Mouse (Mus musculus): Measurements from ENCODE around the gene Lima1. TPM values are rescaled to one million over a fixed set of nuclear protein-coding genes. Genes with fewer than 3 reads are reported as not detected.
A peak's percentile ranks its signal among the peaks of the same experiment; 100 is the strongest.

The Lima1 gene
- polyA plus RNA-seq, 1 experiment from 2014 or later, result 19.9 TPM

DNA sequence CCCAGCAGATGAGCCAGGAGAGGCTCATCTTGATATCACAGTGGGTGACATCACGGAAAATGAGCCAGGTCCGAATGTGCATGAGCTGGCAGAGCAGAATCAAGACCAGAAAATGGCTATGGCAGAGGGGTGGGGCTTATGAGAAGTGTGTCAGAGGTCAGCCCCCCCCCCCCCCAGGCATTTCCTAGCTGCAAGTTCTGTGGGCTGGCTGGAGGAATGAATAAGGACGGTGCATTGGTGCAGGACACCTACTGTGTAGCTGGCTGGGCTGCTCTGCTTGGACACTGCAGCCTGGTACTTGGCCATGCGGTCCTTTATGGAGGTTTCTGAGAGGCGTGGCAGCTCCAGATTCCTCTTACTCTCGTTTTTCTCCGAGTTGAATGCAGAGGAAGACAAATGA, 69.1 kb downstream of the Lima1 start:
- no peaks in the 10 kb centered on the region for H3K27me3 ChIP-seq (ENCODE audit: control insufficient read depth, insufficient read depth, low read length)
- H3K4me1 ChIP-seq (ENCODE audit: control insufficient read depth, insufficient read depth, low read length), result peaks cover 32% of the 10 kb centered on the region
- H3K9me3 ChIP-seq (replicated peaks; ENCODE audit: control insufficient read depth, low read length), result no peaks in the 10 kb centered on the region
- no peak overlapping the region for H3K4me2 ChIP-seq (ENCODE audit: low read depth, low read length)
- H3K27ac ChIP-seq (ENCODE audit: low read length), result no peak overlapping the region
- H3K9ac ChIP-seq (ENCODE audit: low read length), result no peak overlapping the region
- ATAC-seq (replicated peaks; ENCODE audit: extremely low read depth, insufficient read depth, low FRiP score), result no peak
- WGBS, result 47% methylated on average over 7 of the region's 7 CpGs
- H3K36me3 ChIP-seq (ENCODE audit: control insufficient read depth, insufficient read depth), result peaks cover 11% of the 10 kb centered on the region
- no peak overlapping the region for H3K4me3 ChIP-seq (ENCODE audit: low read length)

DNA sequence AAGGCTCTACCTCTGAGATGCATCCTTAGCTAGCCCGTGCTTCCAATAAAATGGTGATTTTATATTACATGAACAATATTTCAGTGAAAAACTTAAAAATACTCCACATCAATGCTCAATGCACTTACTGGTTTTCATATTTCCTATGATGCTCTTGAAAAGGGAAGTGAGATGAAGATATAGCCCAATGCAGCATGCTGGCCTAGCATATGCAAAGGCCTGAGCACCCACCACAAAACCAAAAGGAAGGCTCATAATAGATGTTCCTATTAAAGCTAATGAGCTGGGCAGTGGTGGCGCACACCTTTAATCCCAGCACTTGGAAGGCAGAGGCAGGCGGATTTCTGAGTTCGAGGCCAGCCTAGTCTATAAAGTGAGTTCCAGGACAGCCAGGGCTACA, 69.6 kb downstream of the Lima1 start:
- Histone ChIP-seq H3K36me3 (ENCODE audit: control insufficient read depth, insufficient read depth) (peaks cover 11% of the 10 kb centered on the region), H3K4me1 (ENCODE audit: control insufficient read depth, insufficient read depth, low read length) (peaks cover 32% of the 10 kb centered on the region), H3K4me2 (ENCODE audit: low read depth, low read length) (no peak overlapping the region), H3K9me3 (replicated peaks; ENCODE audit: control insufficient read depth, low read length) (no peaks in the 10 kb centered on the region), H3K9ac (ENCODE audit: low read length) (no peak overlapping the region), H3K27ac (ENCODE audit: low read length) (no peak overlapping the region), H3K4me3 (ENCODE audit: low read length) (no peak overlapping the region), H3K27me3 (ENCODE audit: control insufficient read depth, insufficient read depth, low read length) (no peaks in the 10 kb centered on the region)
- ATAC-seq (replicated peaks; ENCODE audit: extremely low read depth, insufficient read depth, low FRiP score), result no peak
- WGBS, result 97% methylated on average over 4 of the region's 4 CpGs

DNA sequence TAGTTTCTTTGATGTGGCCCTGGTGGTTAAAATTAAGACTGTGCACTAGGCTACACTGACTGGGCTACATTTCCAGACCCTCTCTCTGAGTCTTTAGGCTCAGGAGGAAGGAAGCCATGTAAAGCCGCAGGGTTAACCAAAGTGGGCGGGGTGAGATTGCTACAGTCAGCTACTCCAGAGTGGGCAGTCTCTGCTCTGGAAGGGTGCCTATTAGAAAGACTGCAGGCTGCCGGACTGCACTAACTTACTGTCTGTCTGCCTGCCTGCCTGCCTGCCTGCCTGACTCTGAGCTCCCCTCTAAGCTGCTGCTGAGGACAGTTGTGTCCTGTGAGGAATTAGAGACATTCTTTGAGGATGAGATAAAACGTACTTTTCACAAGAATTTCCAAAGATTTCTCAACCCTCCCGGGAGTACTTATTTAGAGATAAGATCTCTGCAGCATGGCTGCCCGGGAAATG, 72.0 kb downstream of the Lima1 start:
- Histone ChIP-seq H3K36me3 (ENCODE audit: control insufficient read depth, insufficient read depth) (peaks cover 16% of the 10 kb centered on the region), H3K4me2 (ENCODE audit: low read depth, low read length) (peak overlapping the region; percentile 1; the same call in 1 of the 2 replicates), H3K9ac (ENCODE audit: low read length) (no peak overlapping the region), H3K27me3 (ENCODE audit: control insufficient read depth, insufficient read depth, low read length) (no peaks in the 10 kb centered on the region), H3K27ac (ENCODE audit: low read length) (peak overlapping the region; percentile 40), H3K9me3 (replicated peaks; ENCODE audit: control insufficient read depth, low read length) (no peaks in the 10 kb centered on the region), H3K4me1 (ENCODE audit: control insufficient read depth, insufficient read depth, low read length) (peaks cover 28% of the 10 kb centered on the region), H3K4me3 (ENCODE audit: low read length) (no peak overlapping the region)
- peak; percentile 72 for ATAC-seq (replicated peaks; ENCODE audit: extremely low read depth, insufficient read depth, low FRiP score)
- WGBS, result 11% methylated on average over 6 of the region's 6 CpGs

DNA sequence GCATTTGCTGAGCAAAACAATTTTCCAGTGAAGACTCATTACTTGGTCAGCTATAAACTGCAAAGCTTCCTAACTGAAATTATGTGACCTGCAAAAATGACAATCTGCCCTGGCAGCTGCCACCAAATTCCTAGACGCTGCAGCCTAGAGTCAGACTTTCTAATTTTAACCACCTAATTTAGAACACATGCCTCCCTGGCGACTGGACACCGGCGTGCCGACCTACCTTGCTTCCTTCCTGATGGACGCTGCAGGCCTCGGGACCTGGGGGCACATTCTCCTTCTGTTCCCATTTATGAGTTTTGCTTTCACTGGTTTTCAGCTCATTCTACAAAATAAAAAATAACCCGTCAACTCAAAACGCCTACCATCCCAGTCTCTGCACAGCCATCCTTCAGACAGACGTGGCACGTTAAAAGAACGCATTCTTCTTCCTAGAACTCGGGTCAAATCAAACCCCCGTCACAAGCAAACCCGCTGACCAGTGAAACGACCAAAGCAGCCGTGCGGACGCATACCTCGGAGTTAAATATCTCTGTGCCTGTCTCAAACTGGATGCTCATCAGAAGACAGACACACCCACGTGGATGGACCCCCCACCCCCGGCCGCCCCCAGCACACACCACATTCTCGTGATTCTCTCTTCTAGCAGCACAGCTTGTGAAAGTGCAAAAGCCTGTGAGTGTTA, 73.2 kb downstream of the Lima1 start:
- Histone ChIP-seq H3K27me3 (ENCODE audit: control insufficient read depth, insufficient read depth, low read length) (no peaks in the 10 kb centered on the region), H3K4me1 (ENCODE audit: control insufficient read depth, insufficient read depth, low read length) (peaks cover 18% of the 10 kb centered on the region), H3K36me3 (ENCODE audit: control insufficient read depth, insufficient read depth) (peaks cover 20% of the 10 kb centered on the region), H3K9ac (ENCODE audit: low read length) (peak overlapping the region; percentile 28; the same call in 1 of the 2 replicates), H3K9me3 (replicated peaks; ENCODE audit: control insufficient read depth, low read length) (no peaks in the 10 kb centered on the region), H3K27ac (ENCODE audit: low read length) (peak overlapping the region; percentile 83), H3K4me2 (ENCODE audit: low read depth, low read length) (peak overlapping the region; percentile 47), H3K4me3 (ENCODE audit: low read length) (peak overlapping the region; percentile 16; the same call in 1 of the 2 replicates)
- WGBS, result 36% methylated on average over 24 of the region's 24 CpGs
- 0 out of 2 replicates have a peak, but pooled peaks have one; percentile 37 for ATAC-seq (replicated peaks; ENCODE audit: extremely low read depth, insufficient read depth, low FRiP score)

DNA sequence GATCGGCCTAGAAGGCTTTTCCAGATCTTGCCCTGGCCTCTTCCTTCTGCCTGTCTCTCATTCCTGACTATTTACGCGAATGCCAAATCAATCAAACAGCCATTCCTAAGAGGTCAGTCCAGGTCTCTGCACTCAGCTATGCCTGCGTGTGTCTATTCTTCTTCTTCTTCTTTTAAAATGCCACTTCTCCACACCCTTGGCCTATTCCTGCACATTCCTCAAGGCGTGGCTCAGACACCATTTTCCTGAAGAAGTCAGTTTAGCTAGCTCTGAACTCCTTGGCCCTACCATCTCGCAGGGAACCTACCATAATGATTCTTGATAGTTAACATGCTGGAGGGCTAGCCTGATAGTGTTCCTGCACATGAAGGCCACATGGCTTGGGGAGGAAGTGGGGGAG, 75.5 kb downstream of the Lima1 start:
- Histone ChIP-seq H3K4me3 (ENCODE audit: low read length) (no peak overlapping the region), H3K27me3 (ENCODE audit: control insufficient read depth, insufficient read depth, low read length) (no peaks in the 10 kb centered on the region), H3K27ac (ENCODE audit: low read length) (no peak overlapping the region), H3K36me3 (ENCODE audit: control insufficient read depth, insufficient read depth) (peaks cover 19% of the 10 kb centered on the region), H3K9me3 (replicated peaks; ENCODE audit: control insufficient read depth, low read length) (no peaks in the 10 kb centered on the region), H3K4me2 (ENCODE audit: low read depth, low read length) (no peak overlapping the region), H3K9ac (ENCODE audit: low read length) (no peak overlapping the region), H3K4me1 (ENCODE audit: control insufficient read depth, insufficient read depth, low read length) (peaks cover 18% of the 10 kb centered on the region)
- WGBS, result 75% methylated on average over 6 of the region's 6 CpGs
- ATAC-seq (replicated peaks; ENCODE audit: extremely low read depth, insufficient read depth, low FRiP score), result no peak

DNA sequence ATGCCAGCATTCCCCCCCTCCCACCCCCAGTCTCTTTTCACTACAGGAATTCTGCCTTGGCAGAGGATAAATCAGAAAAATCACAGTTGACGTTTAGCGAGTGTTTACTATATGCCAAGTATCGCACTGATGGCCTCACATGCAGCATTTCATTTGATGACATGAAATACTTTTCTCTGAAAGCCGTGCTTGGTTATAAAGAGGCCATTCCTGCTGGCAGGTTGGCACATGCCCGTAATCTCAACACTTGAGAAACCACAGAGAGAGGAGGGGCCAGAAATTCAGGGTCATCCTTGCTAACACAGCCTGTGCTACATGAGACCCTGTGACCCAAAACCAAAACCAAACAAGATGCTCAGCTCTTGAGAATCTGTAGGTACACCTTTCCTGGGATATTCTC, 77.4 kb downstream of the Lima1 start:
- H3K36me3 ChIP-seq (ENCODE audit: control insufficient read depth, insufficient read depth), result peaks cover 23% of the 10 kb centered on the region

DNA sequence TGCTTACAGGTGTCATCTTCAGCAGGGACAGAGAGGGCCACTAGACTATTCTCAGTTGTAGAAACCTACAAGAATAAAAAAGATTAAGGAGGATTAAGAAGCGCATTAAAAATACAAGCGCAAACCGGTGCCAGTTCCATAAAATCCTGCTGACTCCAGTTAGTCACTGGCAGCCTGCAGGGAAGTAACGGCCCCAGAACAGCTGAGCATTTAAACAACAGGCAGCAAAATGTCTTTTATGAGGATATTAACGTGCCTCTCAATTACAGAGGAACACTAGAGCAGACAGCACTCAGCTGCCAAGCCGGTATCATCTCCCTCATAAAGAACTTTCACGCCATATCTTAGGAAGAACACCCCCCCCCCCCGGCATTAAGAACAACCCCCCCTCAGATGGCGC, 78.5 kb downstream of the Lima1 start:
- Histone ChIP-seq H3K27me3 (ENCODE audit: control insufficient read depth, insufficient read depth, low read length) (no peaks in the 10 kb centered on the region), H3K4me2 (ENCODE audit: low read depth, low read length) (no peak overlapping the region), H3K27ac (ENCODE audit: low read length) (no peak overlapping the region), H3K9ac (ENCODE audit: low read length) (no peak overlapping the region), H3K4me3 (ENCODE audit: low read length) (no peak overlapping the region), H3K9me3 (replicated peaks; ENCODE audit: control insufficient read depth, low read length) (no peaks in the 10 kb centered on the region), H3K36me3 (ENCODE audit: control insufficient read depth, insufficient read depth) (peaks cover 32% of the 10 kb centered on the region), H3K4me1 (ENCODE audit: control insufficient read depth, insufficient read depth, low read length) (peaks cover 3% of the 10 kb centered on the region; the same call in 1 of the 2 replicates)
- no peak for ATAC-seq (replicated peaks; ENCODE audit: extremely low read depth, insufficient read depth, low FRiP score)
- WGBS, result 82% methylated on average over 9 of the region's 9 CpGs

More for the DNA sequence above, 77.4 kb downstream of the Lima1 start:
- Histone ChIP-seq H3K9ac (ENCODE audit: low read length) (no peak overlapping the region), H3K27ac (ENCODE audit: low read length) (no peak overlapping the region), H3K4me1 (ENCODE audit: control insufficient read depth, insufficient read depth, low read length) (peaks cover 10% of the 10 kb centered on the region), H3K4me3 (ENCODE audit: low read length) (no peak overlapping the region), H3K27me3 (ENCODE audit: control insufficient read depth, insufficient read depth, low read length) (no peaks in the 10 kb centered on the region), H3K4me2 (ENCODE audit: low read depth, low read length) (no peak overlapping the region), H3K9me3 (replicated peaks; ENCODE audit: control insufficient read depth, low read length) (no peaks in the 10 kb centered on the region)
- WGBS, result 66% methylated on average over 5 of the region's 5 CpGs
- no peak for ATAC-seq (replicated peaks; ENCODE audit: extremely low read depth, insufficient read depth, low FRiP score)

DNA sequence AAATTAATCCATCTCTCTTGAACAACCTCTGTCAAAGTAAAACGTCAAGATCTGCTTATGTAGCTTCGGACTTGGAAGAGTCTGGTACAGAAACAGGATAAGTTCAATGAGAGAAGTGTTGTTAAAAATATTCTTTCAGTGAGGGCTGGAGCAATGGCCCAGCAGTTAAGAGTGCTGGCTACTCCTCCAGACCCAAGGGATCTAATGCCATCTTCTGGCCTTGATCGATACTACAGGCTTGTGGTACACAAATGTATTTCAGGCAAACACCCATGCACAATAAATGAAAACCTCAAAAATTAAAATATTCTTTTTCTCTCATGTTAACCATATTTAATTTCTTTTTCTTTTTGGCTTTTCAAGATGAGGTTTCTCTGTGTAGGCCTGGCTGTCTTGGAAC, 79.2 kb downstream of the Lima1 start:
- H3K4me3 ChIP-seq (ENCODE audit: low read length), result no peak overlapping the region
- H3K27me3 ChIP-seq (ENCODE audit: control insufficient read depth, insufficient read depth, low read length), result no peaks in the 10 kb centered on the region
- peaks cover 32% of the 10 kb centered on the region for H3K36me3 ChIP-seq (ENCODE audit: control insufficient read depth, insufficient read depth)
- H3K9me3 ChIP-seq (replicated peaks; ENCODE audit: control insufficient read depth, low read length), result no peaks in the 10 kb centered on the region
- H3K27ac ChIP-seq (ENCODE audit: low read length), result no peak overlapping the region
- no peak overlapping the region for H3K4me2 ChIP-seq (ENCODE audit: low read depth, low read length)
- no peak for ATAC-seq (replicated peaks; ENCODE audit: extremely low read depth, insufficient read depth, low FRiP score)
- H3K4me1 ChIP-seq (ENCODE audit: control insufficient read depth, insufficient read depth, low read length), result no peaks in the 10 kb centered on the region
- H3K9ac ChIP-seq (ENCODE audit: low read length), result no peak overlapping the region
- WGBS, result 79% methylated on average over 3 of the region's 3 CpGs

DNA sequence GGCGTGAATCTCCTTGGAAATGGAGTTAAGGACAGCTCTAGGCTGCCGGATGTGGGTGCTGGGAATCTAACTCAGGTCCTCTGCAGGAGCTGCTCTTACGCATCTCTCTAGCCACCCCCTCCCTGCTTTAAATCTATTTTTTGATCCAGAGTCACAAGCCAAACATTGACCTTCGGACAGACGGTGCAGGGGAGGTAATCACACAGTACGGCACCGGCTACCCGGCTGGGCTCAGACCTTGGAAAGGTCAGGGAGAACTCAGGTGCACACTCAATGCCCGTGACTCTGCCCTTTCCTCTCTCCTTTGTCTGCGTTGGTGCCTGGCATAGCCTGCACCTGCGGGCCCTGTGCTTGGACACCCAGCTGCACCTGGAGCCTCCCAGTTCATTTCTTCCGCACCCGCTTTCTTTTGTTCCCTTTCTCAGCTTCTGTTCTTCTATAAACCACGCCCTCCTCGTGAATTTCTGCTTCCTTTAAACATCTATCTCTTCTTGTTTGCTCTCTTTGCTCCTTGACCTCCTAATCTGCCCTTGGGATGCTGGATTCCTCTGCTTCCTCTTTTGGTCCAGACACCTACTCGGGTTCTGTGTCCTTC, 82.9 kb downstream of the Lima1 start:
- no peak overlapping the region for H3K4me2 ChIP-seq (ENCODE audit: low read depth, low read length)
- no peak overlapping the region for H3K27ac ChIP-seq (ENCODE audit: low read length)
- H3K36me3 ChIP-seq (ENCODE audit: control insufficient read depth, insufficient read depth), result peaks cover 27% of the 10 kb centered on the region
- 88% methylated on average over 16 of the region's 16 CpGs for WGBS
- no peak for ATAC-seq (replicated peaks; ENCODE audit: extremely low read depth, insufficient read depth, low FRiP score)
- H3K4me1 ChIP-seq (ENCODE audit: control insufficient read depth, insufficient read depth, low read length), result 0 out of 2 replicates have a peak, but pooled peaks cover 1% of the 10 kb centered on the region
- no peak overlapping the region for H3K4me3 ChIP-seq (ENCODE audit: low read length)
- H3K9ac ChIP-seq (ENCODE audit: low read length), result no peak overlapping the region
- no peaks in the 10 kb centered on the region for H3K27me3 ChIP-seq (ENCODE audit: control insufficient read depth, insufficient read depth, low read length)
- H3K9me3 ChIP-seq (replicated peaks; ENCODE audit: control insufficient read depth, low read length), result no peaks in the 10 kb centered on the region
